Mouse (Mus musculus): ENCODE measurements around the gene Arhgef25.
"Not testable (repeated sequence)": the region's sequence is repeated elsewhere in the genome, so short reads cannot be mapped to it uniquely, and the experiment has no call there.

Gene Arhgef25

DNA sequence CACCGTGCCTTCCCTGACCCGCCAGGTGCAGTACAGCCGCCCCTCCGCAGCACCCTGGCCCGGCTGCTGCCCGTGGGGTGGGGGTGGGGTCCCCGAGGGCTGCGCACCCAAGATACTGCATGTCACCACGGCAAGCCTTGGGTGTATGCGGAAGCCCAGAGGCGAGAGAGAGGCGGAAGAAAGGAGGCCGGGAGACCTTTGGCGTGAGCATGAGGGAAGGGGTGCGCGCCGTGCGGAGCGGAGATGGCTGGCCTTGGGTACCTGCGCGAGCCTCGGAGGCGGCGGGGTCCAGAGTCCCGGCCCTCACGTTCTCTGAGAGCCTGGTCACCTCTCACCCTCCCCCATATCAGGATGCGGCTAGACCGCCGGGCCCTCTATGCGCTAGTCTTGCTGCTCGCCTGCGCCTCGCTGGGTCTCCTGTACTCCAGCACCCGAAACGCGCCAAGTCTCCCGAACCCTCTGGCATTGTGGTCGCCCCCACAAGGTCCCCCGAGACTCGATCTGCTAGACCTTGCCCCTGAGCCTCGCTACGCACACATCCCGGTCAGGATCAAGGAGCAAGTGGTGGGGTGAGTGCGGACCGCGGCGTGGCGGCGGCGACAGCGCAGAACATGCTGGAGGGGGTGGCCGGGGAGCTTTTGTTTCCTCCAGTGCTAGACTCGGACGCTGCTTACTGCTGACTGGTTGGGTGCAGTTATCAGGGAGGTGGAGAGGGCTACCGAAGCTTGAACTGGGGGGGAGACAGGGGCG lies 24.1 kb downstream of the Arhgef25 start:
- DNase-seq (ENCODE audit: low read depth, low spot score) = peak; percentile 91

DNA sequence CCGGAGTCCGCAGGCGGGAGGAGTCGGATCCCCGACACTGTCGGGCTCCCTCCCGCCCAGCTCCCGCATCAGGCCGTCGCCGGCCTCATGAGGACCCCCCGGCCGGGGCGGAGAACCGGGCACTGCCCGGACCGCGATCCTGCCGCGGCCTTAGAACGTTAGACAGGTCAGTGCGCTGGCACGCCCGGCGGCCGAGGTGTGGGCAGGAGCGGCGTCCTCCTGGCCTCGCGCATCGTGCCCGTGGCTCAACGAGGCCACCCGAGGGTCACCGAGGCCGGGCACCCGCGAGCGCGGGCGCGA lies 24.6 kb downstream of the Arhgef25 start:
- no peak for DNase-seq (ENCODE audit: low read depth, low spot score)

DNA sequence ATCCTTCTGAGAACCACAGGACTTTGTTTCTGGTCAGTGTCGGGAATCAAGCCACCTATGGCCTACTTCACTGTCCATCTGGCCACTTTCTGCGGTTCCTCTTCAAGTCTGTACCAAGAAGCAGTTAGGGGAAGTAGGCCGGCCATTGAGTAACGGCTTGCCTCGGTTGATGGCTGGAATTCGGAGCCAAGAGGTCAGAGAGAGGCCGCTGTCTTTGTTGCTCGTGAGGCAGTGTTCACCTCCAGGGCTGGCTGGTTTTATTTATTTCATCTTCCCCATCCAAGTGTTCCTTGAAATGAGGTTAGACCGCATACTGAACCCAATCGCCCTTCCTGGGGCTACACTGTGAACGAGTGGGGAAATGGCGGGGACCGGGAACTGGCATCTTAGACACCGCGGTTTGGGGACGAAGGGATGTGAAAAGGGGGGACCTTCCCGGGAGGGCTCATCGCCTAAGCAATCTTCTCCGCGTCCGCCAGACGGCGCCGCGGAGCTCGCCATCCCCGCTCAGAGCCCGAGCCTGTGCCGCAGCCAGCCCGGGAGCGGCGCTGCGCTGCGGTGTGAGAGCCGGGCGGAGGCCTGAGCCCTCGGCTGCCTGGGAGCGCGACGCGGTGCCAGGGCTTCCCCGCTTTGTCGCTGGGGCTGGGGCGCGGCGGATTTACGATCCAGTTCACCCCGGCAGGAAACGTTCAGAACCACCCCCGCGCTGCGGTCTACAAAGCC lies 25.1 kb downstream of the Arhgef25 start, which contains the start of gene B4galnt1:
Gene B4galnt1, plus strand, starts transcription at position 595 of the 723 bp plus-strand sequence.
- DNase-seq (ENCODE audit: low read depth, low spot score) = peak; percentile 93

DNA sequence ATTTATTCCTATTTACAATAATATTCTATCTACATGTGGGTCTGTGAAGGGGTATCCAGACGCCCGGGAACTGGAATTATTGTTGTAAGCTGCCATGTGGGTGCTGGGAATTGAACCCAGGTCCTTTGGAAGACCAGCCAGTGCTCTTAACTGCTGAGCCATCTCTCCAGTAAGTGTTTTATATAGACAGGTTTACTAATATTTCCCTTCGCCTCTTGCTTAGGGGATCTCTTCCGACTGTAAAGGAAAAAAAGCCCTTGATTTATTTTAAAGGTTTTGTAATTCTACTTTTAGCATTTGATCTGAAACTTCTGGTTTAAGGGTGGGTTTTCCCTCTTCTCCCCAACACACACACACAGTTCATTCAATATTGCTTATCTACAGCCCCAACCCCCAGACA lies 25.7 kb downstream of the Arhgef25 start:
- no peak for DNase-seq (ENCODE audit: low read depth, low spot score)

DNA sequence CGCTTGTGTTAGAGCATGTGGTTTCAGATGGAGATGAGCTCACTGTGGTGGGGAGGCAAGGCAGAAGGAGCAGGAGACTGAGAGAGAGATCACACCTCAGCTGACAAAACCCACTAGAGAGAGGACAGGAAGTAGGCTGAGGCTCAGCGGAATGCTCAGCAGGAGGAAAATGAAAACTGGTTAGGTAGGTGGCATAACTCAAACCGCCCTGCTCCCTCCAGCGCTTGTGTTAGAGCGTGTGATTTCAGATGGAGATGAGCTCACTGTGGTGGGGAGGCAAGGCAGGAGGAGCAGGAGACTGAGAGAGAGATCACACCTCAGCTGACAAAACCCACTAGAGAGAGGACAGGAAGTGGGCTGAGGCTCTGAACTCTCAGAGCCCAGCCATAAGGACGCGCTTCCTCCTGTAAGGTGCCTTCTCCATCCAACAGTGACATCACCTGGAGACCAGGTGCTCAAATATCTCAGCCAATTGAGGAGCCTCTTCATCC lies 27.1 kb downstream of the Arhgef25 start:
- DNase-seq (ENCODE audit: low read depth, low spot score) = not testable (repeated sequence)

DNA sequence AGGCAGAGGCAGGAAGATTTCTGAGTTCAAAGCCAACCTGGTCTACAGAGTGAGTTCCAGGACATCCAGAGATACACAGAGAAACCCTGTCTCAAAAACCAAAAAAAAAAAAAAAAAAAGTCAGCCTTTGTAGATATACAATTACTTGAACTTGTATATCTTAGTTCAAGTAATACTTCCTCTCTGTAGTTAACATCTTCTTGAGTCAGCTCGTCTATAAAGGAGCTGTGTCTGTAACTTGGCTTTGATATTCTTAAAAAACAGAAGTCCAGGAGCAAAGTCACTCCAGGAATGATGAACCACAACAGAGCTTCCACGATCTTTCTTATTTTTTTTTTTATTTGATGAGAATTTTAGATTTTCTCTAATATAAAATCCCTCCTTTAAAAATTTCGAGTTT lies 29.2 kb downstream of the Arhgef25 start:
- no peak for DNase-seq (ENCODE audit: low read depth, low spot score)

DNA sequence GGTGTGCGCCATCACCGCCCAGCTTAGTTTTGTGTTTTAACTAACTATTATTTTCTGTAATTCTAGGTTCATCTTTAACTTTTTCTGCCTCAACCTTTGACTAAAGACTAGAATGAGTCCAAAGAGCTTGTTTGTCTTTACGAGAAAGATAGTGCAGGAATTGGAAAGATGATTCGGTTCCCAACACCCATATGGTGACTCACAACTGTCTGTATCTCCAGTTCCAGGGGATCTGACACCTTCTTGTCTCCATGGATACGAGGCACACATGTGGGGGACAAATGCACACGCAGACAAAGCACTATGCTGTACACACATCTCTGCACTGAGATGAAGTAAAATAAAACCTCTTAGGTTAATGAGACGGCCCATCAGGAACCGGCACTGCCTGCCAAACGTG lies 29.8 kb downstream of the Arhgef25 start:
- no peak for DNase-seq (ENCODE audit: low read depth, low spot score)

DNA sequence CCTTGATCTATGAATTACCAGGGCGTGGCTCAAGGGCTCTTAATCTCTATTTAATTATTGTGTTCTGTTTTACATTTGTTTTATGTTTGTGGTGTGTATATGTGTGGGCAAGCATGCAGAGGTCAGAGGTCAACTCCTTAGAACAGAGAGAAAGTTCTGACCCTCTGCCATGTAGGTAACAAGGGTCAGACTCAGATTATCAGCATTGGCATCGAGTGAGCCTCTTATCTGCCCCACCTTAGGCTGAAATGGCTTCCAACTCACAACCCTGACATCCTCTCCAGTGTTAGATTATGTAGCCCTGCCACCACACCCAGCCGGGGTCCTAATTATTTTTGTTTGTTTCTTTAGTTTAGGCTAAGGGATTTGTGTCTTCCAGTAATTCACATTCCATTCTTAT lies 31.4 kb downstream of the Arhgef25 start:
- no peak for DNase-seq (ENCODE audit: low read depth, low spot score)

DNA sequence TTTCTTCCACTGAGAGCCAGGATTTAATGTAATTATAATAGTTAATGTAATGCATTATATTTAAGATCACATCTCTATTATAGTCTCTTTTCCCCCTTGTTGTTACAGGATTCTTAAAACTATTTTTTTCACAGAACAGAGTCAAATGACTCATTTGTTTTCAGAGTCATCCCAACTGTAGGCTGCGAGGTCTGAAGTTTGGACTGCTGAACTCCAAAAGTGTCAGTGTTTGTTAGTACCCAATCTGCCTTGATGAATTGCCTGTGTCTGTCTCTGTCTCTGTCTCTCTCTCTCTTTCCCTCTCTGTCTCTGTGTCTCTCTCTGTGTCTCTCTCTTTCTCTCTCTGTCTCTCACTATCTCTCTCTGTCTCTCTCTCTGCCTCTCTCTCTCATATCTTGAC lies 33.4 kb downstream of the Arhgef25 start:
- DNase-seq (ENCODE audit: low read depth, low spot score) = no peak

DNA sequence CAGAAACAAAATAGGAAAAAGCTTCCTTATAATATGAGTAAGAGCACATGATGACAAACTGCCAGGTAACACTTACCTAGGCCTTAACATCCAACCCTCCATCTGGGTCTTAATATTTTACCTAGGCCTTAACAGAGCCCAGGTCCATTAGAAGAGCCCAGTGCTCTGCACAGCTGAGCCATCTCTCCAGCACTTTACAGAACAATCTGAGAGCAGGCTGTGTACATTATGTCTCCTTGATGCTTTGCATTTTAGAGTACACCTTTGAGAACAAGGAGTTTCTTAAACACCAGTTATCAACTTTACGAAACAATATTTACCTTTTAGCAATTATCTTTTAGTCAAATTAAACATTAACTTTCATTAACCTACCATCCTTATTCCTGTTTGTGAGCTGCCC lies 33.8 kb downstream of the Arhgef25 start:
- DNase-seq (ENCODE audit: low read depth, low spot score) = no peak

DNA sequence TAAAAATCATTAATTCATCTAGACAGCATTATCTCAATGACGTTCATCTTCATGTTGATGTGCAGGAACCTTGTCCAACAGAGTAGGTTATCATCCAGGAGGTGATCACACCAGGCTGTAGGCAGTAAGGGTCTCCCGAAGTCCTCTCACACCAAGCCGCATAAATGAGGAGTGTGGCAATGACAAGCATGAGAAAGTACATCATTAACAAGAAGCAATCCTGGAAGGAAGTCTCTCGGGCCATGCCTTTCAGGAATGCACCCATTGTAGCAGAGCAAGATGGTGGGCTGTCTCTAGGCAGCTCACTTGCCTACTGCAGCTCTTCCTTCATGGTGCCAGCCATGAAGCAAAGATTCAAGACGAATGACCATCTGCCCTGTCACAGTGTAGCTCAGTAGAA lies 35.2 kb downstream of the Arhgef25 start:
- DNase-seq (ENCODE audit: low read depth, low spot score) = no peak

DNA sequence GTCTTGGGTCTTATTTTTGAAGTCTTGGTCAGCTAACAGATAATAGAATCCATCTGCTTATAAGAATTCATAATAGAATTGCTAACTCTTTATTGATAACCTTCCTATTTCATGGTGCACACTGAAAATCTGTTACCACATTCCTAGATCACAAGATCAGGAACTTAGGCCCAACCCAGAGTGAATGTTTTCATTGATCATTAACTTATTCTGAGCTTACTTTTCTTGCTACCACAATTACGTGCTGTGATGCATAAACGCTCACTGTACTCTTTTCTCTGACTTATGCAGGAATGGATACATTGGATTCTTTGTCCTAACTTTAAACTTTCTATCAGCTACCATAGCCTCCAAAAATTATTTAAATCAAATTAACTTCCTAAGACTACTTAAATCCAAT lies 35.6 kb downstream of the Arhgef25 start:
- no peak for DNase-seq (ENCODE audit: low read depth, low spot score)

DNA sequence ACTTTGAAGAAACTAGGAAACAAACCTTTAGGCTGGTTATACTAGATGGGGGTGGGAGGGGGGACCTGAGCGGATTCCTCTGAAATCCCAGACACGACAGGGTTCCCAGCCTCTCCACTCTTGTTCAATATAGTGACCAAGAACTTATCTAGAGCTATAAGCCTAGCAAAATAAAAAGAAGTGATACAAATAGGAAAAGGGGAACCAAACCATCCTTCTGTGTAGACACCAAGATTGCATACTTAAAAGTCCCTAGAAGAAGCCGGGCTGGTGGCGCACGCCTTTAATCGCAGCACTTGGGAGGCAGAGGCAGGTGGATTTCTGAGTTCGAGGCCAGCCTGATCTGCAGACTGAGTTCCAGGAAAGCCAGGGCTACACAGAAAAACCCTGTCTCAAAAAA lies 36.6 kb downstream of the Arhgef25 start:
- DNase-seq (ENCODE audit: low read depth, low spot score) = no peak

DNA sequence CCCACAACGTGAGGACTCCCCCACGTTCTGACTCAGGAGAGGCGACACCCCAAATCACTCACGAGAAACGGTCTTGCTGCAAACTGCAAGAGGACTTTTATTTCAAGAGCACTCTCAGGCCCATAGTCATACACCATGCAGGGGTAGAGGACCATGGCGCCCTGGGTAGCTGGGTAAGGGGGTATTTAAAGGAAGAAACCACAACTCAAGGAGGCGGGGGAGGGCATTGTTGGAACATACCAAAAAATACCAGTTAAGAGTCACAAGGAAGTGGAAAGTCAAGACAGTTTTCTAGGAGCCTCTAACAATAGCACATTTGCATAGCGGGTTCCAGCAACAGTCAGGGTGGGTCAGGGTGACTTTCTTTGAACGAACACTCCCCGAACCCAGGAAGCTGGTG lies 37.3 kb downstream of the Arhgef25 start:
- not testable (repeated sequence) for DNase-seq (ENCODE audit: low read depth, low spot score)

DNA sequence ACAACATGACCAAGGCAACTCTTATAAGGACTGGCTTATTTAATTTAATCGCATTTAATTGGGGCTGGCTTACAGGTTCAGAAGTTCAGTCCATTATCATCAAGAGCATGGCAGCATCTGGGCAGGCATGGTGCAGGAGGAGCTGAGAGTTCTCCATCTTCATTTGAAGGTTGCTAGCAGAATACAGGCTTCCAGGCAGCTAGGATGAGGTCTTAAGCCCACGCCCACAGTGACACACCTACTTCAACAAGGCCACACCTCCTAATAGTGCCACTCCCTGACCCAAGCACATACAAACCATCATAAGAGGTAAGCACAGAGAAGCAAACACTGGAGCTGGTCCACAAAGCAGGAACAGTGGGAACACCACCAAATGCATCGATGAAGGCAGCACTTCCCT lies 38.6 kb downstream of the Arhgef25 start:
- not testable (repeated sequence) for DNase-seq (ENCODE audit: low read depth, low spot score)

DNA sequence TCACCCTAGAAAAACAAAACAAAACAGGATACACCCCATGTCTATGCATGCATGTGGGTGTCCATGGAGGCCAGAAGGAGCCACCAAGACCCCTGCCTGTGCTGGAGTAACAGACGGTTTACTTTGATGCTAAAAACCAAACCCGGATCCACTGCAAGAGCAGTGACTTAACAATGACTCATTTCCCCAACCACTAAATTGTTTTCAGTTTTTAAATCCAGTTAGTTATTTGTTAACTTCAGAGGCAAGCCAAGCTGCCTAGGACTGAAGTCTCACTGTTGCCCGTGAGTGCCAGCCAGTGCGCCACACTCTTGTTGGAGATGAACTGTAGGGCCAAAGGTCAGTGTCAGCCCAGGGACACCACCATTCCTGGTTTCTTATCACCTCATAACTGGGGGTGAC lies 39.4 kb downstream of the Arhgef25 start:
- no peak for DNase-seq (ENCODE audit: low read depth, low spot score)

DNA sequence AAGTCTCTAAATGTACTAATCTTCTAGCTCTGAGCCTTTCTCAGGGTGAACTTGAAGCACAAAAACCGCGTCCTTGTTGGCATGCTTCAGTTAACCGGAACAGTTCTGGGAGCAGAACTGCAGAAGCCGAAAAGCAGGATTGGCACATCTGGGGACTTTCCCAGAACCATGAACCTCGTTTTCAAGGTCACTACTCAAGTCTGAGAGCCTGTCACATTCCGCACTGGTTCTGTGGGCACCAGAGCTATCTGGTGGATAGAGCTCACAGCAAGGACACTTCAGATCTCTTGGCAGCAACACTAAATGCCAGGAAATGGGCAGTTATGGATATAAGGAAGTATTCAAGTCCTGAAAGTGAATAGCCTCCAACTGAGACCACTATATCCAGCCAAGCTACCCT lies 42.7 kb downstream of the Arhgef25 start:
- no peak for DNase-seq (ENCODE audit: low read depth, low spot score)

DNA sequence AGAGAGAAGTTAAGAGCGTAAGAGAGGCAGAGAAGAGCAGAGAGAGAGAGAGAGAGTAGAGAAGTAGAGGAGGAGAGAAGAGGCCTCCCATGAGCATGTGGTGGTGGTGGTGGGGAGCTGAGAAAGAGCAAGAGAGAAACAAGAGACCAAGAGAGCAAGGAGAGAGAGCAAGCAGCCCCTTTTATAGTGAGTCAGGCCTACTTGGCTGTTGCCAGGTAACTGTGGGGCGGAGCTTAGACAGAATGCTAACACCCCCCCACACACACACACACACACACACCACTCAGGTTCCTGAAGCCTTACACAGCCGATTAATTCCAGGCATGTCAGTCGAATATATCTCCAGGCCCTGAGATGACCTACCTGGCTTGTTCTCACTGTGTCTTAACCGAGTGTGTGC lies 44.6 kb downstream of the Arhgef25 start:
- DNase-seq (ENCODE audit: low read depth, low spot score) = no peak

DNA sequence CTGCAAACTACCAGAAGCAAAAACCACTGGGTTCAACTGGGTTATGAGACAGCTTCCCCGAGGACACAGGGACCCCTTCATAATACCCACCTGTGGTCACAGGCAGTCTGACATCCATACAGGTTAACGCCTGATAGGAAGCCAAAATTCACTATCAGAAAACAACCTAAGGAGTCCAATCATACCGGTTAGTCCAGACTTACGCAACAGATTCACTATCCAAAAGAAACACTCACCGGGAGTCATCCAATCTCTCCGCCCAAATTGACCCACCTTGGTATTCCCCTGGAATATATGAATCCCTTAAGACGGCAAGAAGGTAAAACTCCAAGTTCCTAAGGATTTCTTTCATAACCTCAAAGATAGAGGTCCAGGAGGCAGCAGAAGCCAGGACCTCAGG lies 45.3 kb downstream of the Arhgef25 start:
- DNase-seq (ENCODE audit: low read depth, low spot score) = no peak

DNA sequence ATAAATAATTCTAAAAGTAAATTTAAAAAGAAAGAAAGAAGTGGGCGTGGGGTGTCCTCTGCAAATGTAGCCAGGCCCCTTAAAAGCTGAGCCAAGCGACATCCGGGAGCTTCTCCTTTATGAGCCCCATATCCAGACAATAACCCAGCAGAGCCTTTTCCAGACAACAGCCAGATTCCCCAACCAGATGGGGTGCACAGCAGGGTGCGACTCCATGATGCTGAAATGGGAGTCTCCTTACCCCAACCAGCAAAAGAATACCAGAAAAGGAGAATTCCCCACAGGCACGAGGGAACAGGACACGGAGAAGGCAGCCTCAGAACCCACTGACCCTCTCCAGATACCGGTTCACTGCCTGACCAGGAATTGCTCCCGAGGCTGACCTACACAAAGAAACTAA lies 46.7 kb downstream of the Arhgef25 start:
- no peak for DNase-seq (ENCODE audit: low read depth, low spot score)

DNA sequence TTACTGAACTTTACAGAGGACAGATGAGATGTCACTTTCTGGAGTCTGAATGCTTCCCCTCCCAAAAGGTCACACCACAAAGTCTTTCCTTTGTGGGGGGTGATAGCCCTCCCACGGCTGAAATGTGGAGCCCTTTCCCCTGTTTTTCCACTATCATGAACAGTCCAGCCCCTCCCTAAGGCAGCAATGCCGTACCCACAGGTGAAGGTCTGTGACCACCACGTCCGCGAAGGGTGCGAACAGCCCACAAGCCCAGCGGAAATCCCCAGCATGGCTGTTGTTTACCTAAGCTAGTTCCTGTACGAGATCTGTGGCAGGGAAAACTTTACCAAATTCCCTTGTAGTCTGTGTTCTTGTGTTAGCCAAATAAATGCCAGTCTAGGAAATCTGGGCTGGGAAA lies 48.4 kb downstream of the Arhgef25 start:
- DNase-seq (ENCODE audit: low read depth, low spot score) = no peak

DNA sequence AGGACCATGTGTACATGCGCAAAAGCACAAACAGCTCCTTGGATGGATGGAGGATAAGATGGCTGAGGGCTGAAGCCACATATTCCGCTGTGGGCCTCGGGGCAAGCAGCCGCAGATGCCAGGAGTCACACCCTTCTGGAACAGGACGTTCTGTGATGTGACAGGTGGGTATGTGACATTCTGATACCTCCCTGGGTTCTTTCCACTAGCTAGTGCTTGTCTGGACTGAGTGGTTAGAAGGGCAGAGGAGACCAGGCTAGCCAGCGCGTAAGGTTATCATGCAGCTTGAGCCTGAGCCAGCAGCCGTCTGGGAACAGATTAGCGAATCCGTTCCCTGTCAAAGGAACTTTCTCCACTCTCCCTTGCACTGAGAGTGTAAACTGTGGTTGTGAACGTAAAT lies 48.9 kb downstream of the Arhgef25 start:
- DNase-seq (ENCODE audit: low read depth, low spot score) = no peak
